Mouse (Mus musculus) intestine, embryonic 15.5 days (tissue): ENCODE results near the gene Mknk1. TPM values are rescaled to one million over a fixed set of nuclear protein-coding genes. Genes with fewer than 3 reads are reported as not detected.
A peak's percentile ranks its signal among the peaks of the same experiment; 100 is the strongest.

ENCODE experiments used
- ATAC-seq: fragments of 200-750 bp; cut with Nextera tagmentation; 2 replicates; pipeline ENCODE4 v1.8.0; 2017; ENCODE audit warnings: moderate TSS enrichment, moderate library complexity
- H3K27ac ChIP-seq: fragments of 300-500 bp; sonication (generic); 2 replicates; pipeline ENCODE4 v1.5.1; 2015; ENCODE audit warnings: mild to moderate bottlenecking, inconsistent platforms
- H3K27me3 ChIP-seq: fragments of 300-500 bp; sonication (generic); replicated peaks from 2 replicates; pipeline ENCODE4 v1.6.1; 2015; ENCODE audit warnings: inconsistent platforms
- H3K36me3 ChIP-seq: fragments of 300-500 bp; sonication (generic); 2 replicates; pipeline ENCODE4 v1.6.1; 2015; ENCODE audit warnings: inconsistent platforms
- H3K4me1 ChIP-seq: fragments of 300-500 bp; sonication (generic); replicated peaks from 2 replicates; pipeline ENCODE4 v1.6.1; 2015; ENCODE audit warnings: inconsistent platforms
- H3K4me2 ChIP-seq: fragments of 300-500 bp; sonication (generic); replicated peaks from 2 replicates; pipeline ENCODE4 v1.6.1; 2015; ENCODE audit warnings: mild to moderate bottlenecking, inconsistent platforms
- H3K4me3 ChIP-seq: fragments of 300-500 bp; sonication (generic); replicated peaks from 2 replicates; pipeline ENCODE4 v1.5.1; 2015; ENCODE audit warnings: inconsistent platforms
- H3K9ac ChIP-seq: fragments of 300-500 bp; sonication (generic); 2 replicates; pipeline ENCODE4 v1.6.1; 2015; ENCODE audit warnings: inconsistent platforms
- H3K9me3 ChIP-seq: fragments of 300-500 bp; sonication (generic); 2 replicates; pipeline ENCODE4 v1.6.1; 2016; ENCODE audit warnings: inconsistent platforms
- WGBS: fragments of 180-500 bp; shearing (Covaris S2); methylation state at CpG from one replicate; pipeline ENCODE4 v1.1.7; 2015; 5-methylcytosine and 5-hydroxymethylcytosine counted together
- polyA plus RNA-seq: library from polyadenylated mRNA; unstranded; fragments of >200 nt; fragmentation: Nextera tagmentation; extraction: Ambion mirVana; gene quantifications from 2 replicates; pipeline ENCODE4 v1.2.1, GENCODE M21; 2015

Gene Mknk1
- 26.9 and 36.8 TPM in 2 replicates for polyA plus RNA-seq

- H3K4me3 ChIP-seq = peak within 1 kb of the TSS; percentile 75
- H3K27ac ChIP-seq = peak within 1 kb of the TSS; percentile 44; the same call in 1 of the 2 replicates
- WGBS = 1% methylated on average over 51 of the region's 51 CpGs
- H3K9ac ChIP-seq = peak within 1 kb of the TSS; percentile 73
- no peaks in the 10 kb centered on the region for H3K27me3 ChIP-seq
- H3K4me1 ChIP-seq = peaks cover 5% of the 10 kb centered on the region; the same call in 1 of the 2 replicates
- peaks cover 3% of the 10 kb centered on the region for H3K36me3 ChIP-seq
- peak; percentile 97 for ATAC-seq
- H3K9me3 ChIP-seq = no peaks in the 10 kb centered on the region
- peak within 1 kb of the TSS; percentile 76 for H3K4me2 ChIP-seq
These were observed at the start of gene Mknk1 for GRCm38 (mm10) chr4:115838696-115839641. Mknk1 (plus strand) TSS chr4:115839198.

DNA sequence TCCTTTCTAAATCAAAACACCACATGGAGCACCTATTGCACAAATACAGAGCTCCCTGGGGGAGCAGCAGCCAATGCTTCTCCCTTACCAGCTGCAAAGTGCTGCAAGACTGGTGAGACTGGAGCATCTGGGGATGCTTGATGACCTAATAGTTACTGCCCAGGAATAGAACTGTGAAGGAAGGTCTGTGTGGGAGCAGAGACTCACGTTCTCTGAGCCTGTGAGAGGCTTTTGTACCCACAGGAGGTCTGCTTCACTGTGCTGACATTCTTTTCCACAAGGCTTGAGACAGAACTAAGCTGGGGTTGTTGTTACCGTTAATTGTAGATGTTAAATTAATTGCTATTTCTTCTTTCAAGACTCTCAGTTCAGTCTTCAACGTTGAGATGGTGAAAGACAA is 48.1 kb upstream of the Mknk1 start:
- H3K9ac ChIP-seq = no peak overlapping the region
- no peaks in the 10 kb centered on the region for H3K9me3 ChIP-seq
- 0 out of 2 replicates have a peak, but pooled peaks cover 2% of the 10 kb centered on the region for H3K36me3 ChIP-seq
- no peak for ATAC-seq
- no peak overlapping the region for H3K4me3 ChIP-seq
- H3K4me1 ChIP-seq = peaks cover 5% of the 10 kb centered on the region; the same call in 1 of the 2 replicates
- H3K27me3 ChIP-seq = no peaks in the 10 kb centered on the region
- H3K4me2 ChIP-seq = no peak overlapping the region
- H3K27ac ChIP-seq = no peak overlapping the region
- 81% methylated on average over 3 of the region's 3 CpGs for WGBS

DNA sequence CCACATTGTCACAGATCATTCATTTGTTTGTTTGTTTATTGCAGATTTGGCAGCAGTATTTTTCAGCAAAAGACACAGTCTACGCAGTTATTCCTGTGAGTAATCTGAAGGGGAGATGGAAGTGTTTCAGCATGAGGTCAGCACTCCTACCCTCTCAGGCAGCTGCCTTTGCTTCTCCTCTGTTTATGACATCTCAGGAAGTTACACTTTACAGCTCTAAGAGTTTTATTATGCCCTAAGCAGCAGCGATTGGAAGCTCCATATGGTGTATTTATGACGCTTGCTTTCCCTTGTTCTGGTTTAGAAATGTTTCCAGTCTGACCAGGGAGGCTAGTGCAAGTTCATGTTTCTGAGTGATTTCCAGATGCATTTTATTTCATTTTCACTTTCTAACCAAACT is 43.6 kb upstream of the Mknk1 start:
- H3K4me1 ChIP-seq = 0 out of 2 replicates have a peak, but pooled peaks cover 3% of the 10 kb centered on the region
- 34% methylated on average over 3 of the region's 3 CpGs for WGBS
- no peak overlapping the region for H3K4me2 ChIP-seq
- peak overlapping the region; percentile 48 for H3K27ac ChIP-seq
- peak; percentile 98 for ATAC-seq
- no peaks in the 10 kb centered on the region for H3K9me3 ChIP-seq
- H3K36me3 ChIP-seq = peaks cover 3% of the 10 kb centered on the region; the same call in 1 of the 2 replicates
- H3K4me3 ChIP-seq = no peak overlapping the region
- no peaks in the 10 kb centered on the region for H3K27me3 ChIP-seq
- no peak overlapping the region for H3K9ac ChIP-seq

GRCm38 (mm10) chr4:115799981-115800380 is 39.0 kb upstream of the Mknk1 start:
- no peak overlapping the region for H3K9ac ChIP-seq
- H3K27ac ChIP-seq = no peak overlapping the region
- H3K27me3 ChIP-seq = no peaks in the 10 kb centered on the region
- H3K4me1 ChIP-seq = no peaks in the 10 kb centered on the region
- no peak overlapping the region for H3K4me3 ChIP-seq
- H3K4me2 ChIP-seq = no peak overlapping the region
- 75% methylated on average over 3 of the region's 3 CpGs for WGBS
- peaks cover 3% of the 10 kb centered on the region; the same call in 1 of the 2 replicates for H3K36me3 ChIP-seq
- H3K9me3 ChIP-seq = no peaks in the 10 kb centered on the region
- no peak for ATAC-seq

- no peak overlapping the region for H3K4me3 ChIP-seq
- H3K9ac ChIP-seq = no peak overlapping the region
- H3K4me1 ChIP-seq = no peaks in the 10 kb centered on the region
- no peak for ATAC-seq
- H3K4me2 ChIP-seq = no peak overlapping the region
- H3K27me3 ChIP-seq = no peaks in the 10 kb centered on the region
- H3K9me3 ChIP-seq = no peaks in the 10 kb centered on the region
- no peaks in the 10 kb centered on the region for H3K36me3 ChIP-seq
- WGBS = 81% methylated on average over 4 of the region's 4 CpGs
- no peak overlapping the region for H3K27ac ChIP-seq
These were observed 26.7 kb upstream of the Mknk1 start for GRCm38 (mm10) chr4:115812326-115812725.

DNA sequence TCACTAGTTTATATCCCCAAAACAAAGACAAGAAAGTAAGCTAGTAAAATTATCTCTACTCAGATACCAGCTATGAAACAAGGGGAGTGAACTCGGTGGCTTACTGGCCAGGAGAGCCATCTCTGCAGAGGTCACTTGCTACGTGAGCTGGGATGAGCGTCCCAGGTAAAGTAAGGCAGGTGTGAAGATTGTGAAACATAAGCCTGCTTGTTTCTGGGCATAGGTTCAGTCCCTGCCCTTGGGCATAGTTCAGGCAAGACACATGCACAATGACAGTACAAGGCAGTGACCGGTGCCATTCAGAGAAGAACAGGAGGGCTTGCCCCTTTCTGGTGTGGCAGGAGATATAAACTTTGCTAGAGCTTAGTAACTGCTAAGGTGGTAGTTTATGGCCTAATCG is 23.4 kb upstream of the Mknk1 start:
- no peak overlapping the region for H3K4me3 ChIP-seq
- no peaks in the 10 kb centered on the region for H3K4me1 ChIP-seq
- H3K4me2 ChIP-seq = no peak overlapping the region
- H3K36me3 ChIP-seq = no peaks in the 10 kb centered on the region
- no peak overlapping the region for H3K27ac ChIP-seq
- H3K27me3 ChIP-seq = no peaks in the 10 kb centered on the region
- 86% methylated on average over 5 of the region's 5 CpGs for WGBS
- no peaks in the 10 kb centered on the region for H3K9me3 ChIP-seq
- no peak for ATAC-seq
- no peak overlapping the region for H3K9ac ChIP-seq

DNA sequence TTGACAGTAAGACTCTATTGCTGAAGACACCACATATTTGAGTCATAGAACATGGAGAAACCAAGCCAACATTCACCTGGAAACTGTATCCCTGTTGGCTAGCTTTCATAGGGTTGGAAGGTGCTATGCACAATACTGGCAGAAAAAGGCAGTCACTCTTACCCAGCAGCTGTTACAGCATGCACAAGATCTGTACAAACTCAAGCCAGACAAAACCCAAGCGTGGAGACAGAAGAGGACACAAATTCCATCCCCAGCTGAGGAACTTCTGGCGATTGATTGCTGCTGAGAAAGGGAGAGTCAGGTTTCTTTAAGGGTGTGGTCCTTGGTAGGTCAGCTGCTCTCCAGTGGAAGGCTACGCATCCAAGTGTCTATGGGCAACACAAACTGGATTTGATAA is 18.8 kb upstream of the Mknk1 start:
- no peak overlapping the region for H3K4me2 ChIP-seq
- no peaks in the 10 kb centered on the region for H3K4me1 ChIP-seq
- ATAC-seq = no peak
- no peaks in the 10 kb centered on the region for H3K9me3 ChIP-seq
- H3K36me3 ChIP-seq = no peaks in the 10 kb centered on the region
- no peak overlapping the region for H3K9ac ChIP-seq
- 68% methylated on average over 3 of the region's 3 CpGs for WGBS
- no peak overlapping the region for H3K27ac ChIP-seq
- no peak overlapping the region for H3K4me3 ChIP-seq
- H3K27me3 ChIP-seq = no peaks in the 10 kb centered on the region

- Histone ChIP-seq H3K4me3 (no peak overlapping the region), H3K4me2 (no peak overlapping the region), H3K27ac (no peak overlapping the region), H3K9me3 (no peaks in the 10 kb centered on the region), H3K9ac (no peak overlapping the region), H3K36me3 (no peaks in the 10 kb centered on the region), H3K27me3 (no peaks in the 10 kb centered on the region), H3K4me1 (no peaks in the 10 kb centered on the region)
- WGBS = 73% methylated on average over 3 of the region's 3 CpGs
- ATAC-seq = no peak
These were observed 18.1 kb upstream of the Mknk1 start for GRCm38 (mm10) chr4:115820944-115821343.

- Histone ChIP-seq H3K27me3 (no peaks in the 10 kb centered on the region), H3K4me3 (no peak overlapping the region), H3K27ac (no peak overlapping the region), H3K9ac (no peak overlapping the region), H3K9me3 (no peaks in the 10 kb centered on the region), H3K4me2 (no peak overlapping the region), H3K36me3 (no peaks in the 10 kb centered on the region), H3K4me1 (no peaks in the 10 kb centered on the region)
- no peak for ATAC-seq
These were observed 17.6 kb upstream of the Mknk1 start for GRCm38 (mm10) chr4:115821431-115821830.

DNA sequence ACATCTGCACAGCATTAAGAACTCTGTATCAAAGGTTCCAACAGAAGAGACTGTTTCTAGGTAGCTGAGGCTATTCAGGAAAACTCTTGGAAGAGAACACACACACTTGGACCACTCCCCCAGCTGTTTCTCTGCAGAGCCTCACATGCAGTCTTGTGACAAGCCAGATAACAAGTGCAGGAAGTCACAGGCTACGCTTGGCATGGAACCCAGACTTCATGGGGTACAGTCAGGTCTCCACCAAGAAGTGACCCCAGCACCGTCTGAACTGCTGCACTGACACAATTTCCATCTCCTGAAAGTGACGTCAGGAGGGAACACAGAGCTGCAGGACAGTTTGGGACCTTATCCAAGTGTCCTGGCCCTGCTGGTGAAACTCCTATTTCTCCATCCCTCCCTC is 17.1 kb upstream of the Mknk1 start:
- 69% methylated on average over 3 of the region's 3 CpGs for WGBS
- Histone ChIP-seq H3K9ac (no peak overlapping the region), H3K36me3 (no peaks in the 10 kb centered on the region), H3K4me2 (no peak overlapping the region), H3K9me3 (no peaks in the 10 kb centered on the region), H3K27me3 (no peaks in the 10 kb centered on the region), H3K4me3 (no peak overlapping the region), H3K27ac (no peak overlapping the region), H3K4me1 (no peaks in the 10 kb centered on the region)
- peak; percentile 36; the same call in 1 of the 2 replicates for ATAC-seq

DNA sequence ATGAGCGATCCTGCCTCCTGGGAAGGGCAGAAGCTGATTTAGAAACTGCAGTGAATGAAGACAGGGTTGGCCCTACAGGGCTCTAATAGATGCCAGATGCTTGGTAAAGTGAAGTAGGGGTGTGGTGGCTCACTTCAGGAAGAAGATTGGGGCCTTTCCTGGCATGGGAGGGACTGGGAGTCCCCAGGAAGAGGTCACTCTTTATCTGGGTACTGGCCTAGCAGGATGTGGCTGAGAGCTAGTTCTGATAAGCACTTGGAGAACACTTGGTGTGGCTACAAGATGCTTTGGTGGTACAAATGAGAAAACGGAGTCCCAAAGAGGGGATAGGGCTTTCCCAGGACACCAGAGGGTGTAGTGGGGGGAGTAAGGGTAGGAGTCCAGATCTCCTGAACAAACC is 14.8 kb upstream of the Mknk1 start:
- H3K4me1 ChIP-seq = peaks cover 7% of the 10 kb centered on the region
- 72% methylated on average over 2 of the region's 2 CpGs for WGBS

DNA sequence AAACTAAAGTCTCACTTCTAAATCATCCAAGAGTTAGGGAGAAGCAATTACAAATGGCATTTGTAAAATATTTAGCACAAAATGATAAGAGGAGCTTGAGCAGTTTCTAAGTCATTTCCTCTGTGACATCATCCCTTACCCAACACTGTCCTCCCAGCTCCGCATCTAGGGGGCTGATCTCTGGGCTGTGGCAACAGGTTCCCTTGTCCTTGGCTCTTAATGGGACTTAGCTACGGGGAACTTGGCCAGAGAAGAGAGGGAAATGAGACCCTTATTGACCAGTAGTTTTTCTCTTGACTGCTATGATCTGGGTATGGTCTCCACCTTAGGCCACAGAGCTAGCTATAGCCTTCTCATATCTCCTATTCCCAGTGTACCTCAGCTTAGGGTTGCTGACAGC is 13.7 kb upstream of the Mknk1 start:
- Histone ChIP-seq H3K9me3 (no peaks in the 10 kb centered on the region), H3K27ac (no peak overlapping the region), H3K4me1 (peaks cover 7% of the 10 kb centered on the region), H3K9ac (no peak overlapping the region), H3K4me3 (no peak overlapping the region), H3K36me3 (no peaks in the 10 kb centered on the region), H3K27me3 (no peaks in the 10 kb centered on the region), H3K4me2 (no peak overlapping the region)
- no peak for ATAC-seq
- WGBS = 84% methylated on average over 2 of the region's 2 CpGs

More for the DNA sequence above, 14.8 kb upstream of the Mknk1 start:
- ATAC-seq = no peak
- H3K9me3 ChIP-seq = no peaks in the 10 kb centered on the region
- H3K4me2 ChIP-seq = no peak overlapping the region
- H3K36me3 ChIP-seq = no peaks in the 10 kb centered on the region
- H3K27me3 ChIP-seq = no peaks in the 10 kb centered on the region
- H3K9ac ChIP-seq = no peak overlapping the region
- H3K4me3 ChIP-seq = no peak overlapping the region
- H3K27ac ChIP-seq = no peak overlapping the region

GRCm38 (mm10) chr4:115827066-115827465 is 11.9 kb upstream of the Mknk1 start:
- peak overlapping the region; percentile 74; the same call in 1 of the 2 replicates for H3K4me2 ChIP-seq
- peaks cover 9% of the 10 kb centered on the region for H3K4me1 ChIP-seq
- no peak overlapping the region for H3K27ac ChIP-seq
- 71% methylated on average over 3 of the region's 3 CpGs for WGBS
- peaks cover 10% of the 10 kb centered on the region for H3K36me3 ChIP-seq
- ATAC-seq = no peak
- no peak overlapping the region for H3K9ac ChIP-seq
- H3K27me3 ChIP-seq = no peaks in the 10 kb centered on the region
- H3K9me3 ChIP-seq = no peaks in the 10 kb centered on the region
- H3K4me3 ChIP-seq = no peak overlapping the region
